Mouse (Mus musculus): ENCODE data around the gene Cltc. TPM values are rescaled to one million over a fixed set of nuclear protein-coding genes. Genes with fewer than 3 reads are reported as not detected.
"Not testable (repeated sequence)": the region's sequence is repeated elsewhere in the genome, so short reads cannot be mapped to it uniquely, and the experiment has no call there.

The Cltc gene
- polyA plus RNA-seq (2015; fragmentation: Nextera tagmentation; extraction: Ambion mirVana), result 113 and 120 TPM in 2 replicates

- DNase-seq (ENCODE audit: low spot score) (peak; percentile 98), ATAC-seq (replicated peaks; ENCODE audit: low FRiP score, low read depth) (peak; percentile 91)
- peak; percentile 72 for TF ChIP-seq CTCF (IDR thresholded peaks at IDR 0.05; ENCODE audit: low read depth)
- Histone ChIP-seq H3K27ac (peak within 1 kb of the TSS; percentile 96), H3K27me3 (ENCODE audit: insufficient read depth, low read length) (no peaks in the 10 kb centered on the region), H3K36me3 (ENCODE audit: insufficient read depth, low read length) (0 out of 2 replicates have a peak, but pooled peaks cover 3% of the 10 kb centered on the region), H3K4me3 (replicated peaks; ENCODE audit: low read depth, low read length) (peak within 1 kb of the TSS; percentile 100), H3K9ac (ENCODE audit: low read depth, low read length) (peak within 1 kb of the TSS; percentile 95), H3K4me2 (ENCODE audit: low read length) (peak within 1 kb of the TSS; percentile 85), H3K4me1 (replicated peaks; ENCODE audit: insufficient read depth, low read length) (peaks cover 4% of the 10 kb centered on the region; the same call in 1 of the 2 replicates), H3K9me3 (replicated peaks; ENCODE audit: low read length) (no peaks in the 10 kb centered on the region)
- under 1% methylated on average over 73 of the region's 73 CpGs for WGBS
Measured at GRCm38 (mm10) chr11:86757480-86758371, at the start of gene Cltc. Gene Cltc (minus strand): TSS chr11:86757565.

DNA sequence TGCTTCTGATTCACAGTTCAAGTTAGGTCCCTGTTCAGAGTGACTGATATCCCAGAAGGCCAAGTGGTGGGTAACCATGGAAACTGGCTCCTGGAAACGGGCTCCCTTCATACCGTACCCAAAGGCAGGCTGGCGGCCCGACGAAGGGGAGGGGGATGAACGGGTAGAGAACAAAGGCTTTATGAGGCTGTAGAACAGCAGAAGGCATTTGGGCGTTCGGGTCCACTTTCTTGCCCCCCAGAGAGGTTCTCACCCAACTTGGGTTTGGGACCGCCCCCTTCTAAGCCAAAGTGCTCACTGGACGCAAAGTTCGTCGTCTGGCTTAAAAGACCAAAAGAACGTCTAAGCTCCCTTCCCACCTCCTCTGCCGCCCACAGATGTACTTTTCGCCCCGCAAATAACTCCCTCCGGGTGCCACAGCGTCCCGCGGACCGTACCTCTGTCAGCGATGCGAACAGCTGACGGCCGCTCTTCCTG, 49.7 kb upstream of the Cltc start:
- Histone ChIP-seq H3K27ac (peak overlapping the region; percentile 73), H3K9ac (ENCODE audit: low read depth, low read length) (peak overlapping the region; percentile 63), H3K9me3 (replicated peaks; ENCODE audit: low read length) (no peaks in the 10 kb centered on the region), H3K4me3 (replicated peaks; ENCODE audit: low read depth, low read length) (peak overlapping the region; percentile 76), H3K4me2 (ENCODE audit: low read length) (peak overlapping the region; percentile 75), H3K4me1 (replicated peaks; ENCODE audit: insufficient read depth, low read length) (no peaks in the 10 kb centered on the region), H3K36me3 (ENCODE audit: insufficient read depth, low read length) (peaks cover 3% of the 10 kb centered on the region; the same call in 1 of the 2 replicates), H3K27me3 (ENCODE audit: insufficient read depth, low read length) (no peaks in the 10 kb centered on the region)
- WGBS, result under 1% methylated on average over 25 of the region's 25 CpGs
- ATAC-seq (replicated peaks; ENCODE audit: low FRiP score, low read depth), result peak; percentile 81; the same call in 1 of the 2 replicates
- peak; percentile 78 for DNase-seq (ENCODE audit: low spot score)
- no peak for TF ChIP-seq CTCF (IDR thresholded peaks at IDR 0.05; ENCODE audit: low read depth)

- WGBS, result 79% methylated on average over 1 of the region's 1 CpGs
- Histone ChIP-seq H3K27ac (no peak overlapping the region), H3K9me3 (replicated peaks; ENCODE audit: low read length) (no peaks in the 10 kb centered on the region), H3K4me2 (ENCODE audit: low read length) (no peak overlapping the region), H3K9ac (ENCODE audit: low read depth, low read length) (no peak overlapping the region), H3K27me3 (ENCODE audit: insufficient read depth, low read length) (no peaks in the 10 kb centered on the region), H3K36me3 (ENCODE audit: insufficient read depth, low read length) (peaks cover 27% of the 10 kb centered on the region), H3K4me1 (replicated peaks; ENCODE audit: insufficient read depth, low read length) (no peaks in the 10 kb centered on the region), H3K4me3 (replicated peaks; ENCODE audit: low read depth, low read length) (no peak overlapping the region)
- no peak for DNase-seq (ENCODE audit: low spot score)
- ATAC-seq (replicated peaks; ENCODE audit: low FRiP score, low read depth), result no peak
- no peak for TF ChIP-seq CTCF (IDR thresholded peaks at IDR 0.05; ENCODE audit: low read depth)
Measured at GRCm38 (mm10) chr11:86794161-86794560, 36.8 kb upstream of the Cltc start.

DNA sequence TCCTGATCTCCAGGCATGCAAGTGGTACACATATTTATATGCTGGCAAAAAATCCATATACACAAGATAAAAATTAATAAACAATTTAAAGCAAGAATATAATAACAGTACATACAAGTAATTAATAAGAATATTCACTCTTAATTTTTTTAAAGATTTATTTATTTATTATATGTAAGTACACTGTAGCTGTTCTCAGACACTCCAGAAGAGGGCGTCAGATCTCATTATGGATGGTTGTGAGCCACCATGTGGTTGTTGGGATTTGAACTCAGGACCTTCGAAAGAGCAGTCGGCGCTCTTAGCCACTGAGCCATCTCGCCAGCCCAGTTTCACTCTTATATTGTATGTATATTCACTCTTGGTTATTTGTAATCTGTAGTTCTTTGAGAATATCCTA, 30.1 kb upstream of the Cltc start:
- ATAC-seq (replicated peaks; ENCODE audit: low FRiP score, low read depth); DNase-seq (ENCODE audit: low spot score); H3K27ac ChIP-seq; H3K4me2 ChIP-seq (ENCODE audit: low read length); H3K9ac ChIP-seq (ENCODE audit: low read depth, low read length); H3K4me1 ChIP-seq (replicated peaks; ENCODE audit: insufficient read depth, low read length); H3K27me3 ChIP-seq (ENCODE audit: insufficient read depth, low read length); H3K9me3 ChIP-seq (replicated peaks; ENCODE audit: low read length); H3K4me3 ChIP-seq (replicated peaks; ENCODE audit: low read depth, low read length): not testable (repeated sequence)
- TF ChIP-seq CTCF (IDR thresholded peaks at IDR 0.05; ENCODE audit: low read depth), result peak; percentile 24; the same call in 1 of the 2 replicates
- WGBS, result 96% methylated on average over 5 of the region's 5 CpGs
- H3K36me3 ChIP-seq (ENCODE audit: insufficient read depth, low read length), result peaks cover 41% of the 10 kb centered on the region

- Histone ChIP-seq H3K9ac (ENCODE audit: low read depth, low read length) (no peak overlapping the region), H3K4me1 (replicated peaks; ENCODE audit: insufficient read depth, low read length) (no peaks in the 10 kb centered on the region), H3K9me3 (replicated peaks; ENCODE audit: low read length) (no peaks in the 10 kb centered on the region), H3K36me3 (ENCODE audit: insufficient read depth, low read length) (peaks cover 40% of the 10 kb centered on the region), H3K4me2 (ENCODE audit: low read length) (no peak overlapping the region), H3K27me3 (ENCODE audit: insufficient read depth, low read length) (no peaks in the 10 kb centered on the region), H3K27ac (no peak overlapping the region), H3K4me3 (replicated peaks; ENCODE audit: low read depth, low read length) (no peak overlapping the region)
- no peak for TF ChIP-seq CTCF (IDR thresholded peaks at IDR 0.05; ENCODE audit: low read depth)
- ATAC-seq (replicated peaks; ENCODE audit: low FRiP score, low read depth), result no peak
- 92% methylated on average over 2 of the region's 2 CpGs for WGBS
- no peak for DNase-seq (ENCODE audit: low spot score)
Measured at GRCm38 (mm10) chr11:86785767-86786166, 28.4 kb upstream of the Cltc start.

DNA sequence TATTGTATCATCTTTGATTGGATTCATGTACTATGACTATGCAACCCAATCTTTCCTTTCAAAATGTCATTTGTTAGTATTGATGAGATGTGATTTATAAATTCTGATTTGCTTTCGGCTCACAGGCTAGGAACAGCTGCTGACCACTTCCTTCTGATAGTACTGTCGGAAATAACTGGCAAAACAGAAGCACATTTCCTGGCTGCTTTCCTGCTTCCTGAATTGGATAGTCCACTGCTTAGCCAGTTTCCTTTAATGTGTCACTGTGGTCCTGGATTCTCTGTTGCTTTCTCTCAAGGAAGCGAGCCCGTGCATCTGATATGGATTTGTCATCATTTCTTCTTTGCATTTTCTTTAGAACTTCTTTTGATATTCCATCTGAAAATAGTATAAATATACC, 12.5 kb upstream of the Cltc start:
- no peak overlapping the region for H3K4me3 ChIP-seq (replicated peaks; ENCODE audit: low read depth, low read length)
- no peak overlapping the region for H3K4me2 ChIP-seq (ENCODE audit: low read length)
- H3K36me3 ChIP-seq (ENCODE audit: insufficient read depth, low read length), result peaks cover 26% of the 10 kb centered on the region; the same call in 1 of the 2 replicates
- DNase-seq (ENCODE audit: low spot score), result no peak
- no peak overlapping the region for H3K9ac ChIP-seq (ENCODE audit: low read depth, low read length)
- no peaks in the 10 kb centered on the region for H3K4me1 ChIP-seq (replicated peaks; ENCODE audit: insufficient read depth, low read length)
- WGBS, result 81% methylated on average over 4 of the region's 4 CpGs
- H3K27me3 ChIP-seq (ENCODE audit: insufficient read depth, low read length), result no peaks in the 10 kb centered on the region
- no peak overlapping the region; the same call in 1 of the 2 replicates for H3K27ac ChIP-seq
- TF ChIP-seq CTCF (IDR thresholded peaks at IDR 0.05; ENCODE audit: low read depth), result no peak
- no peak for ATAC-seq (replicated peaks; ENCODE audit: low FRiP score, low read depth)
- H3K9me3 ChIP-seq (replicated peaks; ENCODE audit: low read length), result no peaks in the 10 kb centered on the region
